Mouse (Mus musculus) forebrain, embryonic 12.5 days (tissue): ENCODE measurements around the gene Chd2. TPM values are rescaled to one million over a fixed set of nuclear protein-coding genes. Genes with fewer than 3 reads are reported as not detected.
"Not testable (repeated sequence)": the region's sequence is repeated elsewhere in the genome, so short reads cannot be mapped to it uniquely, and the experiment has no call there.

ENCODE experiments used
- ATAC-seq: fragments of 200-750 bp; cut with Nextera tagmentation; 2 replicates; pipeline ENCODE4 v1.8.0; 2017; ENCODE audit warnings: moderate TSS enrichment; ENCODE audit not compliant: low FRiP score
- H3K27ac ChIP-seq: fragments of 300-500 bp; sonication (generic); 2 replicates; pipeline ENCODE4 v1.5.1; 2016; ENCODE audit warnings: mild to moderate bottlenecking
- H3K27me3 ChIP-seq: fragments of 300-500 bp; sonication (generic); 2 replicates; pipeline ENCODE4 v1.6.1; 2016; ENCODE audit warnings: mild to moderate bottlenecking
- H3K36me3 ChIP-seq: fragments of 300-500 bp; sonication (generic); replicated peaks from 2 replicates; pipeline ENCODE4 v1.6.1; 2016; ENCODE audit warnings: mild to moderate bottlenecking
- H3K4me1 ChIP-seq: fragments of 300-500 bp; sonication (generic); 2 replicates; pipeline ENCODE4 v1.6.1; 2016
- H3K4me2 ChIP-seq: fragments of 300-500 bp; sonication (generic); 2 replicates; pipeline ENCODE4 v1.6.1; 2016; ENCODE audit warnings: mild to moderate bottlenecking, moderate library complexity
- H3K4me3 ChIP-seq: fragments of 300-500 bp; sonication (generic); replicated peaks from 2 replicates; pipeline ENCODE4 v1.5.1; 2016; ENCODE audit warnings: mild to moderate bottlenecking
- H3K9ac ChIP-seq: fragments of 300-500 bp; sonication (generic); 2 replicates; pipeline ENCODE4 v1.6.1; 2016; ENCODE audit warnings: mild to moderate bottlenecking
- H3K9me3 ChIP-seq: fragments of 300-500 bp; sonication (generic); 2 replicates; pipeline ENCODE4 v1.6.1; 2016
- WGBS: fragments of 180-500 bp; shearing (Covaris S2); methylation state at CpG from one replicate; pipeline ENCODE4 v1.1.7; 2016; 5-methylcytosine and 5-hydroxymethylcytosine counted together
- polyA plus RNA-seq: library from polyadenylated mRNA; unstranded; fragments of >200 nt; fragmentation: Nextera tagmentation; extraction: Ambion mirVana; gene quantifications from 2 replicates; pipeline ENCODE4 v1.2.1, GENCODE M21; 2016

The Chd2 gene
- polyA plus RNA-seq, 1 experiment from 2014 or later, result 78.8 TPM

DNA sequence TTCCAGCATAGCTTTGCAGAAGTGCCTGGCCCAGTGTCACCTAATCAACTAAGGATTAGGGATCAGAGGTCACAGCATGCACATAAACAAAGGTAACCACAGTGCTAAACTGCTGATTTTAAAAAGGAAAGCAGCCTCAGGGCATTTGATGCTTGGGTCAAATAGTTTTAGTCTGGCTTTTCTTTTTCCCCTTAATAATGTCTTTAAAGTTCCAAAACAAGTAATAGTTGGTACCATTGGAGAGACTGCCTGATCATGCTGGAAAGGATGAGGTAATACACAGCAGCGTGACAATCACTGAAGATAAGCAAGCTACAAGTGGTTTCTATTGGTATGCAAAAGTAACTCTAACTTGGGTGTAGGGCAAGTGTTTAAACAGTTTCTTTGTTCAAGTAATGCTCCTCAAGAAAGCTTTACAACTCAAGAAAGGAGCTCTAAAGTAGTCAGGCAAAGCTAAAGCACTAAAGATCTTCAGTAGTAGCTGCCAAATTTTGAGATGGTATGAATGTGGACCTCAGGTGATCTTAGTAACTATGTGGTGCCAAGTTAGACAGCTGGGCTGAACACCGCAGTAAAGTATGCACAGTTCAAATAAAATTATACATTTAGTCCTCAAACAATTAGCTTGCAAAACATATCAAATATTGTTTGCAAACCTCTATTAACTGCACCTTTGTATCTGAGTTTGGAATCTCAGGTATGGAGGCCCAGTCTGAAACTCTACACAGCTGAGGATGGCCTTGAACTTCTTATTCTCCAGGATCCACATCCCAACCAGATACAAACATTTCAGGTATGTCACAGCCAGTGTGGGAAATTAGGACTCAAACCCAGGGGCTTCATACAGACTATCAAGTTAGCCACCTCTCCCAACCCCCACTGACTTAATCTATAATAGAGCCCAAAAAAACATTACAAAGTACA lies 6.4 kb downstream of the Chd2 start:
- H3K36me3 ChIP-seq, result peaks cover under 1% of the 10 kb centered on the region; the same call in 1 of the 2 replicates
- no peaks in the 10 kb centered on the region for H3K9me3 ChIP-seq
- H3K27ac ChIP-seq, result no peak overlapping the region
- WGBS, result 57% methylated on average over 2 of the region's 2 CpGs
- H3K4me3 ChIP-seq, result no peak overlapping the region
- no peak overlapping the region for H3K9ac ChIP-seq
- H3K4me2 ChIP-seq, result no peak overlapping the region
- no peaks in the 10 kb centered on the region for H3K27me3 ChIP-seq
- no peak for ATAC-seq
- H3K4me1 ChIP-seq, result peaks cover 46% of the 10 kb centered on the region

DNA sequence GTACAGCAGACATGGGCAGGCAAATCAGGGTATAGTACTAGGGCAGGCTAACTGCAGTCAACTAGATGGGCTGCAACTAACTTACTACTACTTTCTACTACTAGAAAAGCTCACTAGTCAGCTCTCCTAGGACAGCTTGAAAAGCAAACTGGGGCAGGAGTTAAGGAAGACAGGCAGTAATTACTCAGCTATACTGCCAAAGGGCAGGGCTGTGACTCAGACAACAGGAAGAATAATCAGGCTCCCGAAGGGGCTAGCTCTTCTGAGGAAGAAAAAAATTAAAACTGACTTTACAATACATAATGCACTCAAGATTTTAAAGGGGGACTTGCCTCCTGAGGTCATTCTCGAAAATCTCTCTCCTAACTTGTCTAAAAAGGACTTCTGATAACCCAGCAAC lies 8.2 kb downstream of the Chd2 start:
- Histone ChIP-seq H3K27me3 (no peaks in the 10 kb centered on the region), H3K4me3 (no peak overlapping the region), H3K9me3 (no peaks in the 10 kb centered on the region), H3K4me2 (no peak overlapping the region), H3K4me1 (peaks cover 46% of the 10 kb centered on the region), H3K36me3 (peaks cover 8% of the 10 kb centered on the region), H3K9ac (0 out of 2 replicates have a peak overlapping the region, but pooled peaks have one; percentile 13), H3K27ac (peak overlapping the region; percentile 42; the same call in 1 of the 2 replicates)
- ATAC-seq, result no peak
- WGBS, result 72% methylated on average over 2 of the region's 2 CpGs

DNA sequence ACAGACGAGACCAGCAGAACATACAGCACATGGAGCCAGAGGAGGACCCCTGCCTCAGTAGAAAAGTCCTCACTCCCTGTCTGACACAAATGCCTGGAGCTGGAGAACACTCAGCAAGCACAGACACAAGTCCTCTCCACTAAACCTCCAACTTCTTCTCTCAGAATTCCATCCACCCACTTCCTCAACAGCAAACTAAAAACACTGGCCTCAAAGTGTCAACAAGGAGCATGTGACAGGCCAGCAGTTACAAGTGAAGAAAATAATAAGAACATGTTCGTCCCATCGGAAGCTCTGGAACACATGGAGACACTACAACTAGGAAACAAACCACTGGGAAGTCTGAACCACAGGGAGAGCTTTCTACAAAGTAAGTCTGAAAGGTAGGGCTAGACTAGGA lies 8.7 kb downstream of the Chd2 start:
- Histone ChIP-seq H3K9me3 (no peaks in the 10 kb centered on the region), H3K9ac (no peak overlapping the region), H3K4me3 (no peak overlapping the region), H3K36me3 (peaks cover 11% of the 10 kb centered on the region), H3K4me1 (peaks cover 46% of the 10 kb centered on the region), H3K27me3 (no peaks in the 10 kb centered on the region), H3K4me2 (no peak overlapping the region), H3K27ac (peak overlapping the region; percentile 42; the same call in 1 of the 2 replicates)
- ATAC-seq, result no peak
- 77% methylated on average over 3 of the region's 3 CpGs for WGBS

DNA sequence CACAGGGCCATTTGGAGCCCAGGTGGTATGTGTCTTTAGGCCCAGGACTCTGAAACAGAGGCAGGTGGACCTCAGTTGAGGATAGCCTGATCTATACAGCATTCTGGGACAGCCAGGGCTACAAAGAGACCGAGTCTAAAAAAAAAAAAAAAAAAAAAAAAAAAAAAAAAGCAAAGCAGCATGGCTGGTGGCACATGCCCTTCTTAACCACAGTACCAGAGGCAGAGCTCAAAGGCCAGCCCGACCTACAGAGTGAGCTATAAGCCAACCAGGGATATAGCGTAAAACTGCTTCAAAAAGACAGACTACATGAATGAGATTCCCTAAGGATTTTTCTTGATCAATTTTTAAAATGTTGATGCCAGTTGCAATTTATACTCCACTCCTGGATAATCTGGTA lies 9.5 kb downstream of the Chd2 start:
- H3K4me3 ChIP-seq, result no peak overlapping the region
- no peak overlapping the region for H3K4me2 ChIP-seq
- peaks cover 44% of the 10 kb centered on the region for H3K4me1 ChIP-seq
- ATAC-seq, result no peak
- no peaks in the 10 kb centered on the region for H3K27me3 ChIP-seq
- peaks cover 11% of the 10 kb centered on the region for H3K36me3 ChIP-seq
- H3K27ac ChIP-seq, result 0 out of 2 replicates have a peak overlapping the region, but pooled peaks have one; percentile 22
- WGBS, result 89% methylated on average over 3 of the region's 3 CpGs
- no peak overlapping the region for H3K9ac ChIP-seq
- H3K9me3 ChIP-seq, result no peaks in the 10 kb centered on the region

DNA sequence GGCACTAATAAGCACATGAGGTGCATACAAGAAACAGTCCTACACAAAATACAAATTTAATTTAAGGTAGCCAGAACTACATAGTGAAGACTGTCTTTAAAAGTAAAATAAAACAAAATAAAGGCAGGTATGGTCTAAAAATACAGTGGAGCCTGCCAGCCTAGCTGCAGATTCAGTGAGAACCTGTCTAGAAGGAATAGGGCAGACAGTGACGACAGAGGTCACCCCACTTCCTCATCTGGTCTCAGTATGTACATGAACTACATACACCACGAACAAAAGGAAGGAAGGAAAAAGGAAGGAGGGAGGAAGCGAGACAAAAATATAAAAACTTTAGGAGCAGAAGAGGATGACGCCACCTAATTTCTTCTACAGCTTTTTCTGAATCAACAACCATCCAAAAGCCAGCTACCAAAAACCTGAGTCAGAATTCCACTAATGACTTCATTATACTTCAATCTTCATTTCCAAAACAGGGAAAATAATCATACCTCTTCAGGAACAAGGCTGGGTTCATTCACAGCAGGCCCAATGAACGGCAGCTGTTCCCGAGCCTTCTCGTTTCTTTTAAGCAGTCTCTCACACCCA lies 10.0 kb downstream of the Chd2 start:
- no peak for ATAC-seq
- WGBS, result 82% methylated on average over 7 of the region's 7 CpGs
- Histone ChIP-seq H3K9me3 (no peaks in the 10 kb centered on the region), H3K4me3 (no peak overlapping the region), H3K4me2 (no peak overlapping the region), H3K36me3 (peaks cover 11% of the 10 kb centered on the region), H3K9ac (no peak overlapping the region), H3K27me3 (no peaks in the 10 kb centered on the region), H3K27ac (0 out of 2 replicates have a peak overlapping the region, but pooled peaks have one; percentile 22), H3K4me1 (peaks cover 39% of the 10 kb centered on the region)

DNA sequence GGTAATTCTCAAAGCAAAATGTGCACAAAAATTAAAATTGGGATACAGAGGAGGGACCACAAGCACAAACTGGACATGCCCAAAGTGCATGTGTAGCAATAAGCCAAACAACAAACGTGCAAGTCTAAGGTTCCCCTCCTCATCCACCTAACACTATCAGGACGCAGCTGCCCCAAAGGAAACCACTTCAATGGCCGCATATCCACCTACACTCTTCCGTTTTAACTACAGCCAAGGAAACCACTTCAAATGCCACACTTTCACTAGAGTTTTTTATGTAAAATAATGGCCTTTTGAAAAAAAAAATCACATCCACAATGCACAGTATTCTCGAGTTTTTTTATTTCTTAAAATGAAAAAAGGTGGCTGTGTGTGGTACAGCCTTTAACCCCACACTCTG lies 10.8 kb downstream of the Chd2 start:
- H3K9ac ChIP-seq, result no peak overlapping the region
- peaks cover 35% of the 10 kb centered on the region for H3K4me1 ChIP-seq
- no peak overlapping the region for H3K4me2 ChIP-seq
- H3K36me3 ChIP-seq, result peaks cover 11% of the 10 kb centered on the region
- no peaks in the 10 kb centered on the region for H3K27me3 ChIP-seq
- no peak overlapping the region for H3K4me3 ChIP-seq
- no peak for ATAC-seq
- WGBS, result 80% methylated on average over 5 of the region's 5 CpGs
- H3K9me3 ChIP-seq, result no peaks in the 10 kb centered on the region
- H3K27ac ChIP-seq, result no peak overlapping the region

DNA sequence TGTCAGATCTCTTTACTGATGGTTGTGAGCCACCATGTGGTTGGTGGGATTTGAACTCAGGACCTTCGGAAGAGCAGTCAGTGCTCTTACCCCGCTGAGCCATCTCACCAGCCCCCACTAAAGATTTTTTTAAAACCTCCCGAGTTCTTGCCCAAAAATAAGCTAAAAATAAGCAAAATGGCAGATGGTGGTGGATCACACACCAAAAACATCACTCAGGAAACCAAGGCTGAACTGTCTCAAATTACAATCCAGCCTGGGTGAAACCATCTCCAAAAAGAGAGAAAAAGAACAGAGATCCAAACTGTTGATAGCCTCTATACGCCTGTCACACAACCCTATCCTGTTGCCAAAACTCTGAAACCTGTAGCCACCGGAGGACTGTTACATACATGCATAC lies 11.5 kb downstream of the Chd2 start:
- Histone ChIP-seq H3K36me3 (peaks cover 11% of the 10 kb centered on the region), H3K9ac (no peak overlapping the region), H3K4me3 (no peak overlapping the region), H3K9me3 (no peaks in the 10 kb centered on the region), H3K4me2 (no peak overlapping the region), H3K4me1 (peaks cover 28% of the 10 kb centered on the region), H3K27me3 (no peaks in the 10 kb centered on the region), H3K27ac (no peak overlapping the region)
- WGBS, result 94% methylated on average over 5 of the region's 5 CpGs
- no peak for ATAC-seq

- 94% methylated on average over 6 of the region's 6 CpGs for WGBS
- Histone ChIP-seq H3K27me3 (no peaks in the 10 kb centered on the region), H3K36me3 (peaks cover 15% of the 10 kb centered on the region), H3K4me3 (no peak overlapping the region), H3K9ac (no peak overlapping the region), H3K4me1 (peaks cover 29% of the 10 kb centered on the region), H3K9me3 (no peaks in the 10 kb centered on the region), H3K4me2 (no peak overlapping the region), H3K27ac (no peak overlapping the region)
- ATAC-seq, result no peak
Measured at GRCm38 (mm10) chr7:73529261-73529660, 12.4 kb downstream of the Chd2 start.

GRCm38 (mm10) chr7:73528377-73528894 lies 13.2 kb downstream of the Chd2 start:
- H3K36me3 ChIP-seq, result peaks cover 15% of the 10 kb centered on the region
- not testable (repeated sequence) for H3K27me3 ChIP-seq, H3K9ac ChIP-seq, H3K9me3 ChIP-seq, H3K4me3 ChIP-seq, H3K4me2 ChIP-seq, ATAC-seq, H3K27ac ChIP-seq
- 92% methylated on average over 7 of the region's 7 CpGs for WGBS
- H3K4me1 ChIP-seq, result peaks cover 23% of the 10 kb centered on the region

DNA sequence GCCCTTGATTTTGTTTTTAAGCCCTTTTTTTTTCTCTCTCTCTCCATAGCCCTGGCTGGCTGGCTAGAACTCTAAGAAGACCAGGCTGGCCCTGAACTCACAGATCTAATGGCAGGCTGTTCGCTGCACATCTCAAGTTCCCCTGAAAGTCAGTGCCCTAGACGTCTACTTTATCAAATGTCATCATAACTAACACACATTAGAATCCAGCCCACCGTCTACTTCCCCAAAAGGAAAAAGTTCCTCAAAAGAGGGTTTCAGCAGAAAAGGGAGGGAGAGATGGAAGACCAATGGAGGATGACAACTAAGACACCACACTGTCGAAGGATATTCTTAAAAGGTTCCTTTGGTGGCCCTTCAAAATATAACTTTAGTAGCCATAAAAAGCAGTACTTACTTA lies 14.4 kb downstream of the Chd2 start:
- no peak for ATAC-seq
- Histone ChIP-seq H3K9me3 (no peaks in the 10 kb centered on the region), H3K36me3 (peaks cover 15% of the 10 kb centered on the region), H3K27ac (peak overlapping the region; percentile 42; the same call in 1 of the 2 replicates), H3K9ac (no peak overlapping the region), H3K4me1 (peaks cover 16% of the 10 kb centered on the region), H3K27me3 (no peaks in the 10 kb centered on the region), H3K4me2 (no peak overlapping the region), H3K4me3 (no peak overlapping the region)
- WGBS, result 89% methylated on average over 4 of the region's 4 CpGs

GRCm38 (mm10) chr7:73524454-73524952 lies 17.1 kb downstream of the Chd2 start:
- Histone ChIP-seq H3K36me3 (peaks cover 26% of the 10 kb centered on the region), H3K9me3 (no peaks in the 10 kb centered on the region), H3K9ac (no peak overlapping the region), H3K4me3 (no peak overlapping the region), H3K4me1 (peaks cover 16% of the 10 kb centered on the region), H3K4me2 (no peak overlapping the region), H3K27ac (peak overlapping the region; percentile 90), H3K27me3 (no peaks in the 10 kb centered on the region)
- WGBS, result 46% methylated on average over 9 of the region's 9 CpGs
- ATAC-seq, result peak; percentile 69; the same call in 1 of the 2 replicates

DNA sequence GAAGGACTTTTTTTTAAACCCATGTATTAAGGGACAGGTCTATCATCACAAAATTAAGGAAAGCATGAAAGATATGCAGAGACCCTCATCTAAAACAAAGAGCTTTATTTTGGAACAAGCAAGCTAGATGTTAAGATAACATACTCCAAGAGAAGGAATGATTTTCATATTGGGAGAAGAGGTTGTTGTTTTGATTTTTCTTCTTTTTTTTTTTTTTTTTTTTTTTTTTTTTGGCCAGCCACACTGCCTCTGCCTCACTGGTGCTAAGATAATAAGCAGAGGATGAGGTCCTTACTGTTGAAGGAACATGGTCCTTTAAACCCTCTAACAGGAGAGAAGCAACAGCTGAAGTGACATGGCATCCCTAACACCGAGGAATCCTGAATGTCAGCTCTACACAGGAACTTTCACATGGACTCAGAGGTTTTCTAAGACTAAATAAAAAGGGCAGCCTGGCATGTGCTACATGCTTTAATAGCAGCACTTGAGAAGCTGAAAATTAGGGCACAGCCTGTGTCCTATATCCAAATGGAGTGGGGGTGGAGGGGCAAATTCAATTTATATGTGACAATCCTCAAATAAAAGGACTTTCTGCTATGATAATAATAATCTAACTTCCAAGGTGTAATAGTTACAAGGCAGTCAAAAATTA lies 17.9 kb downstream of the Chd2 start:
- ATAC-seq, result no peak
- Histone ChIP-seq H3K36me3 (peaks cover 29% of the 10 kb centered on the region), H3K27me3 (no peaks in the 10 kb centered on the region), H3K27ac (no peak overlapping the region), H3K9me3 (no peaks in the 10 kb centered on the region), H3K4me2 (no peak overlapping the region), H3K4me3 (no peak overlapping the region), H3K4me1 (peaks cover 16% of the 10 kb centered on the region), H3K9ac (no peak overlapping the region)
- WGBS, result 89% methylated on average over 1 of the region's 1 CpGs
